ENCODE assay signal across 13 mouse cellular contexts in genomic region chr6:83714221-83715123, GRCm38 (mm10). TPM values are rescaled to one million over a fixed set of nuclear protein-coding genes. Genes with fewer than 3 reads are reported as not detected.
DNase-seq lines count a peak whose midpoint lies in the region; ATAC-seq lines count a peak whose summit lies in the region.
"Had no signal": no experiment of that assay in that cellular context is flagged by ENCODE, and none has a peak within 500 bp of the region (broad histone marks: within the 10 kb centered on the region; RNA-seq: fewer than 3 reads in every experiment).

No protein-coding gene starts in this region.

- no peak overlapping the region for H3K9ac ChIP-seq in forebrain, embryonic 11.5 days (ENCODE audit: low read length)
- H3K9ac ChIP-seq in forebrain, embryonic 16.5 days (replicated peaks; ENCODE audit: low read depth, low read length), result no peak overlapping the region
- H3K9ac ChIP-seq in forebrain, embryonic 14.5 days (ENCODE audit: low read length), result no peak overlapping the region
- H3K9ac ChIP-seq: intestine, embryonic 15.5 days had no signal

- no peak overlapping the region for H3K4me3 ChIP-seq in forebrain, embryonic 11.5 days (ENCODE audit: low read depth, low read length)
- no peak overlapping the region for H3K4me3 ChIP-seq in forebrain, embryonic 16.5 days (replicated peaks; ENCODE audit: low read length)
- no peak overlapping the region for H3K4me3 ChIP-seq in forebrain, embryonic 14.5 days (ENCODE audit: low read depth, low read length)
- H3K4me3 ChIP-seq: intestine, embryonic 15.5 days had no signal

- H3K27ac ChIP-seq in forebrain, embryonic 11.5 days (ENCODE audit: low read depth, low read length), result no peak overlapping the region
- H3K27ac ChIP-seq in forebrain, embryonic 16.5 days (ENCODE audit: low read length), result no peak overlapping the region
- H3K27ac ChIP-seq in forebrain, embryonic 14.5 days (ENCODE audit: low read depth, low read length), result no peak overlapping the region
- H3K27ac ChIP-seq: intestine, embryonic 15.5 days had no signal

- H3K4me1 ChIP-seq in forebrain, embryonic 11.5 days (replicated peaks; ENCODE audit: control insufficient read depth, insufficient read depth, low read length), result peaks cover 8% of the 10 kb centered on the region; the same call in 1 of the 2 replicates
- peaks cover 23% of the 10 kb centered on the region for H3K4me1 ChIP-seq in forebrain, embryonic 16.5 days (replicated peaks; ENCODE audit: control insufficient read depth, insufficient read depth, low read length)
- H3K4me1 ChIP-seq in forebrain, embryonic 14.5 days (ENCODE audit: control insufficient read depth, insufficient read depth, low read length), result peaks cover 12% of the 10 kb centered on the region

- H3K9me3 ChIP-seq in forebrain, embryonic 11.5 days (ENCODE audit: control insufficient read depth, low read length), result no peaks in the 10 kb centered on the region
- H3K9me3 ChIP-seq in forebrain, embryonic 16.5 days (ENCODE audit: control insufficient read depth, low read length), result no peaks in the 10 kb centered on the region
- H3K9me3 ChIP-seq in forebrain, embryonic 14.5 days (replicated peaks; ENCODE audit: control insufficient read depth, low read length), result no peaks in the 10 kb centered on the region
- H3K9me3 ChIP-seq: intestine, embryonic 15.5 days had no signal

- under 1% methylated on average over 34 of the region's 34 CpGs for WGBS in forebrain, embryonic 11.5 days
- WGBS in forebrain, embryonic 16.5 days, result 1% methylated on average over 34 of the region's 34 CpGs
- WGBS in forebrain, embryonic 14.5 days, result under 1% methylated on average over 34 of the region's 34 CpGs

- DNase-seq in forebrain, embryonic 11.5 days (ENCODE audit: low spot score), result peak; percentile 67
- DNase-seq in kidney, postnatal 10 days, result peak; percentile 28
- no peak for DNase-seq in kidney, adult 8-10 months
- DNase-seq in CD4-positive helper T cell, adult 2 months (ENCODE audit: low read depth, low spot score), result peak; percentile 32
- peak; percentile 51 for DNase-seq in forebrain, embryonic 14.5 days (ENCODE audit: low spot score)
- DNase-seq in layer of hippocampus, postnatal 25 days (ENCODE audit: extremely low spot score in 1 of 2, low spot score in 1 of 2), result no peak
- DNase-seq in MN1 (ENCODE audit: low spot score), result no peak
- DNase-seq: cerebellum, adult 9-11 months had no signal

- H3K4me2 ChIP-seq in forebrain, embryonic 11.5 days (ENCODE audit: low read depth, low read length, severe bottlenecking), result no peak overlapping the region
- no peak overlapping the region for H3K4me2 ChIP-seq in forebrain, embryonic 16.5 days (ENCODE audit: low read length)
- H3K4me2 ChIP-seq in forebrain, embryonic 14.5 days (ENCODE audit: low read length), result no peak overlapping the region
- H3K4me2 ChIP-seq: intestine, embryonic 15.5 days had no signal

- no peaks in the 10 kb centered on the region for H3K36me3 ChIP-seq in forebrain, embryonic 11.5 days (ENCODE audit: control insufficient read depth, insufficient read depth, low read length)
- H3K36me3 ChIP-seq in forebrain, embryonic 16.5 days (ENCODE audit: control insufficient read depth, insufficient read depth), result no peaks in the 10 kb centered on the region
- H3K36me3 ChIP-seq in forebrain, embryonic 14.5 days (ENCODE audit: control insufficient read depth, insufficient read depth, low read length), result no peaks in the 10 kb centered on the region
- H3K36me3 ChIP-seq: intestine, embryonic 15.5 days had no signal

- no peak for ATAC-seq in forebrain, embryonic 11.5 days (replicated peaks; ENCODE audit: low FRiP score)
- ATAC-seq in forebrain, embryonic 16.5 days, result no peak
- no peak for ATAC-seq in forebrain, embryonic 14.5 days
- ATAC-seq: intestine, embryonic 15.5 days had no signal

- H3K27me3 ChIP-seq in forebrain, embryonic 11.5 days (ENCODE audit: control insufficient read depth, insufficient read depth, low read length), result peaks cover 89% of the 10 kb centered on the region
- peaks cover 82% of the 10 kb centered on the region for H3K27me3 ChIP-seq in forebrain, embryonic 16.5 days (replicated peaks; ENCODE audit: control insufficient read depth, insufficient read depth, low read length)
- peaks cover 99% of the 10 kb centered on the region for H3K27me3 ChIP-seq in forebrain, embryonic 14.5 days (replicated peaks; ENCODE audit: control insufficient read depth, insufficient read depth, low read length)

RNA-seq across cellular contexts. Expression of gene Vax2, which starts 3.4 kb away (rescaled TPM):
- 0.21 and 0.60 TPM in 2 replicates for polyA plus RNA-seq in forebrain, embryonic 11.5 days (2014; fragmentation: Nextera tagmentation; extraction: Ambion mirVana)
- not detected in 2 replicates for polyA plus RNA-seq in forebrain, embryonic 16.5 days (2015; fragmentation: Nextera tagmentation; extraction: Ambion mirVana)
- not detected in 2 replicates for polyA plus RNA-seq in forebrain, embryonic 14.5 days (2014; fragmentation: Nextera tagmentation; extraction: Ambion mirVana)
- not detected for total RNA-seq in layer of hippocampus, postnatal 25 days (2021)
- total RNA-seq: left cerebral cortex, postnatal 36 days had no signal
- polyA plus RNA-seq: intestine, embryonic 15.5 days; stomach, embryonic 16.5 days had no signal

RNA-seq across cellular contexts. Expression of gene Atp6v1b1, which starts 28.3 kb away (rescaled TPM):
- not detected in 2 replicates for polyA plus RNA-seq in forebrain, embryonic 11.5 days (2014; fragmentation: Nextera tagmentation; extraction: Ambion mirVana)
- polyA plus RNA-seq in forebrain, embryonic 16.5 days (2015; fragmentation: Nextera tagmentation; extraction: Ambion mirVana), result 0.24 TPM in 2 replicates
- polyA plus RNA-seq in forebrain, embryonic 14.5 days (2014; fragmentation: Nextera tagmentation; extraction: Ambion mirVana), result not detected in 2 replicates
- under 1 TPM in 1 of 2 experiments, not detected in 1; 0.30 TPM for total RNA-seq in layer of hippocampus, postnatal 25 days (2021)
- total RNA-seq: left cerebral cortex, postnatal 36 days had no signal
- polyA plus RNA-seq: activated CD4-positive, CD25-positive, alpha-beta regulatory T cell, adult 4 months; stomach, embryonic 16.5 days had no signal

RNA-seq across cellular contexts. Expression of gene Cd207, which starts 36.8 kb away (rescaled TPM):
- not detected in 2 replicates for polyA plus RNA-seq in forebrain, embryonic 11.5 days (2014; fragmentation: Nextera tagmentation; extraction: Ambion mirVana)
- polyA plus RNA-seq in forebrain, embryonic 16.5 days (2015; fragmentation: Nextera tagmentation; extraction: Ambion mirVana), result not detected in 2 replicates
- not detected in 2 replicates for polyA plus RNA-seq in forebrain, embryonic 14.5 days (2014; fragmentation: Nextera tagmentation; extraction: Ambion mirVana)
- total RNA-seq in layer of hippocampus, postnatal 25 days (2021), result not detected
- total RNA-seq: left cerebral cortex, postnatal 36 days had no signal
- polyA plus RNA-seq: activated CD4-positive, CD25-positive, alpha-beta regulatory T cell, adult 4 months; intestine, embryonic 15.5 days had no signal

RNA-seq across cellular contexts. Expression of gene Ankrd53, which starts 48.0 kb away (rescaled TPM):
- 0.25 TPM in 1 of 2 replicates, not detected in the other for polyA plus RNA-seq in forebrain, embryonic 11.5 days (2014; fragmentation: Nextera tagmentation; extraction: Ambion mirVana)
- polyA plus RNA-seq in forebrain, embryonic 16.5 days (2015; fragmentation: Nextera tagmentation; extraction: Ambion mirVana), result 0.18 TPM in 1 of 2 replicates, not detected in the other
- polyA plus RNA-seq in forebrain, embryonic 14.5 days (2014; fragmentation: Nextera tagmentation; extraction: Ambion mirVana), result not detected in 2 replicates
- not detected for total RNA-seq in layer of hippocampus, postnatal 25 days (2021)
- total RNA-seq: left cerebral cortex, postnatal 36 days had no signal
- polyA plus RNA-seq: activated CD4-positive, CD25-positive, alpha-beta regulatory T cell, adult 4 months; intestine, embryonic 15.5 days; stomach, embryonic 16.5 days had no signal

RNA-seq across cellular contexts. Expression of gene Clec4f, which starts 58.5 kb away (rescaled TPM):
- polyA plus RNA-seq in forebrain, embryonic 11.5 days (2014; fragmentation: Nextera tagmentation; extraction: Ambion mirVana), result not detected in 2 replicates
- polyA plus RNA-seq in forebrain, embryonic 16.5 days (2015; fragmentation: Nextera tagmentation; extraction: Ambion mirVana), result not detected in 2 replicates
- polyA plus RNA-seq in forebrain, embryonic 14.5 days (2014; fragmentation: Nextera tagmentation; extraction: Ambion mirVana), result not detected in 2 replicates
- not detected for total RNA-seq in layer of hippocampus, postnatal 25 days (2021)
- total RNA-seq: left cerebral cortex, postnatal 36 days had no signal
- polyA plus RNA-seq: activated CD4-positive, CD25-positive, alpha-beta regulatory T cell, adult 4 months had no signal

Comparison
In these comparisons a context has a peak if more than half of its experiments do, and no peak if none do; other contexts are left out.
1. DNase-seq: peak in forebrain, embryonic 11.5 days (single experiment), kidney, postnatal 10 days (single experiment), CD4-positive helper T cell, adult 2 months (single experiment) and forebrain, embryonic 14.5 days (single experiment); none in kidney, adult 8-10 months (0 of 2), layer of hippocampus, postnatal 25 days (0 of 2) and MN1 (single experiment).